Mouse (Mus musculus) kidney, adult 10 weeks (tissue): ENCODE measurements around the gene Cntnap1. TPM values are rescaled to one million over a fixed set of nuclear protein-coding genes. Genes with fewer than 3 reads are reported as not detected.

Experiments used
- polyA plus RNA-seq: library from polyadenylated mRNA; stranded (reverse); fragments of 350-450 nt; fragmentation: Illumina TruSeq; extraction: RNeasy Lipid Tissue Mini Kit (QIAGEN cat#74804); gene quantifications from one replicate; pipeline ENCODE4 v1.2.3, GENCODE M21; 2014; ENCODE audit warnings: low read depth, low replicate concordance

Cntnap1 gene
- not detected for polyA plus RNA-seq

GRCm38 (mm10) chr11:101170354-101170810, at the start of gene Cntnap1:
TSS of gene Cntnap1 (plus strand) at chr11:101170523.

GRCm38 (mm10) chr11:101155728-101156371, 14.5 kb upstream of the Cntnap1 start, which contains the start of gene Tubg2:
TSS of gene Tubg2 (plus strand) at chr11:101155907.

GRCm38 (mm10) chr11:101170811-101171610, 688 bp downstream of the Cntnap1 start, which contains the start of gene Plekhh3:
TSS of gene Plekhh3 (minus strand) at chr11:101171351.

GRCm38 (mm10) chr11:101174851-101175628, 4.7 kb downstream of the Cntnap1 start, which contains the start of gene Ccr10:
TSS of gene Ccr10 (minus strand) at chr11:101175443.

GRCm38 (mm10) chr11:101226065-101226701, 55.9 kb downstream of the Cntnap1 start, which contains the start of gene Ezh1:
TSS of gene Ezh1 (minus strand) at chr11:101226463.

Other genes with a start within 250 kb of the Cntnap1 start
- 20.1 TPM for gene Stat3, start 231.0 kb upstream of the Cntnap1 start, polyA plus RNA-seq
- gene Cavin1, start 199.6 kb upstream of the Cntnap1 start, polyA plus RNA-seq, result 17.6 TPM
- 43.7 TPM for gene Atp6v0a1, start 161.1 kb upstream of the Cntnap1 start, polyA plus RNA-seq
- gene Naglu, start 100.5 kb upstream of the Cntnap1 start, polyA plus RNA-seq, result 0.32 TPM
- not detected for gene Hsd17b1, start 92.1 kb upstream of the Cntnap1 start, polyA plus RNA-seq
- gene Coasy, start 88.0 kb upstream of the Cntnap1 start, polyA plus RNA-seq, result 7.6 TPM
- gene Mlx, start 83.2 kb upstream of the Cntnap1 start, polyA plus RNA-seq, result 48.5 TPM
- 3.7 TPM for gene Psmc3ip, start 75.1 kb upstream of the Cntnap1 start, polyA plus RNA-seq
- 37.4 TPM for gene Retreg3, start 50.6 kb upstream of the Cntnap1 start, polyA plus RNA-seq
- gene Tubg1, start 50.6 kb upstream of the Cntnap1 start, polyA plus RNA-seq, result 0.36 TPM
- not detected for gene Tubg2, start 14.6 kb upstream of the Cntnap1 start, polyA plus RNA-seq
- gene Plekhh3, start 828 bp downstream of the Cntnap1 start, polyA plus RNA-seq, result not detected
- gene Ccr10, start 4.9 kb downstream of the Cntnap1 start, polyA plus RNA-seq, result not detected
- 30.4 TPM for gene Ezh1, start 55.9 kb downstream of the Cntnap1 start, polyA plus RNA-seq
- 6.7 TPM for gene Ramp2, start 75.5 kb downstream of the Cntnap1 start, polyA plus RNA-seq
- 115 TPM for gene Vps25, start 83.2 kb downstream of the Cntnap1 start, polyA plus RNA-seq
- 2.6 TPM for gene Wnk4, start 90.0 kb downstream of the Cntnap1 start, polyA plus RNA-seq
- gene Cntd1, start 108.5 kb downstream of the Cntnap1 start, polyA plus RNA-seq, result 4.6 TPM
- gene Coa3, start 108.6 kb downstream of the Cntnap1 start, polyA plus RNA-seq, result 13.9 TPM
- gene Becn1, start 131.8 kb downstream of the Cntnap1 start, polyA plus RNA-seq, result 96.1 TPM
- gene Psme3, start 145.7 kb downstream of the Cntnap1 start, polyA plus RNA-seq, result 180 TPM
- 0.28 TPM for gene Aoc2, start 154.5 kb downstream of the Cntnap1 start, polyA plus RNA-seq
- 2.3 TPM for gene Aoc3, start 160.1 kb downstream of the Cntnap1 start, polyA plus RNA-seq
- 542 TPM for gene G6pc, start 197.0 kb downstream of the Cntnap1 start, polyA plus RNA-seq
- 10.7 TPM for gene Aarsd1, start 247.1 kb downstream of the Cntnap1 start, polyA plus RNA-seq